Mouse (Mus musculus) mature B cell (primary cell): ENCODE results near the gene Cep164.
"Not testable (repeated sequence)": the region's sequence is repeated elsewhere in the genome, so short reads cannot be mapped to it uniquely, and the experiment has no call there.

Experiments
- in situ Hi-C: fragments of 300-500 bp; cut with MboI; formaldehyde crosslinking; loops from 2 replicates; pipeline ENCODE4 v1.14.3; 2019

The Cep164 gene

DNA sequence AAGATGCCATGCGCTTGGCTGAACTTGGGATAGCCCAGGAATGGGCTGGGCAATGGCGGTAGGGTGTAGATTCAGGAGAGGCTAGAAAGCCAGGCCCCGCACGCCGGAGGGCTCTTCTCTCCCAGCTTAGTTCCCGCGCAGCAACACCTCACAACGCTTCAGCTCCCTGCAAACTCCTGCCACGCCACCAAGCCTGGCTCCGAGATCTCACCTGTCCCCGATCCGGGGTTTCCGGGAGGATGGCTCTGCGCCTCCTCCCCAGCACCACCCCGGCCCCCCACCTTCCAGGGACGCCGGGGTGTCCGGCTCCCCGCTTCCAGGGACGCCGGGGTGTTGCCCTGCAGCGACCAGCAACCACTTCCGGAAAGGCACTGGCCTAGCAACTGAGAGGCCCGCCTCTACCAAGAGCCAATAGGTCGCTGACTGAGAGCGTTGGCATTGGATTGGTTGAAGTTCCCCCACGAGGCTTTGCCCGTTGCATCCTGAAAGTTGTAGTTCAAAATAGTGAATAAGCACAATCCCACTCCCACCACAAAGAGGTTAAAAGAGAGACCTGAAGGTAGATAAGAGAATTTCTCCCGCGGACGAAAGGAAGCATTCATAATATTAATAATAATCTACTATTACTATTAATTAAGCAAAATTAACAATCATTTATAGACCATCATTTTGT is at the start of gene Cep164:
Cep164 (minus strand) TSS at position 401 of the 673 bp plus-strand sequence.
- in situ Hi-C loops: no loop called here

DNA sequence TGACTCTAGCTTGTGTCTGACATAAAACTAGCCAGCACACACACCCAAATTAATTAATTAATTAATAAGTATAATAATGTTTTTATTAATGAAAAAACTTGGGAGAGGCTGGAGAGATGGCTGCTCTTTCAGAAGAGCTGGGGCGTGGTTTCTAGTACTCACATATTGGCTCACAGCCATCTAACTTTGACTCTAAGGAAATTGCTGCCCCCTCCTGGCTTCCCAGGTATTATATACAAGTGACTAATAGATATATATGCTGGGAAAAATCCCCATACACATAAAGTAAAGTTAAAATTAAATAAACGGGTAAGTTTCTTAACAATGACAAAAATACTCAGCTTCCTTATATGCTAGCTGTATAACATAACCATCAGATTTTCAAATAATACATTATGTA is 49.4 kb upstream of the Cep164 start:
- in situ Hi-C loops: no loop called here

DNA sequence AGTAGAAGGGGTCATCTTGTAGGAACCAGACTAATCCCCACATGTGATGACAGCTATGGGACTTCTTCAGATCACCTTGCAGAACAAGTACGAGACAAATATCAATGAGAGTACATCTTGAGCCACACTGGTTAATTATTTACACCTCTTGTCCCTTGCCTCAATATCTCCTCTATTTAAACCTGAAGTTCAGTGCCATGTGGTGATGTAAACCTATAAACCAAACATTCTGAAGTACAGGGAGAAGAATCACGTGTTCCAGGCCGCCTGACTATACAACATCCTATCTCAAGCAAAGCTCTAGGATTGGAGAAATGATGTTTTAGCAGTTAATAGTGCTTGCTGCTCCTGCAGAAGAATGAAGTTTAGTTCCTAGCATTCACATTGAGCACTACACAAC is 41.8 kb upstream of the Cep164 start:
- in situ Hi-C loops: no loop called here

DNA sequence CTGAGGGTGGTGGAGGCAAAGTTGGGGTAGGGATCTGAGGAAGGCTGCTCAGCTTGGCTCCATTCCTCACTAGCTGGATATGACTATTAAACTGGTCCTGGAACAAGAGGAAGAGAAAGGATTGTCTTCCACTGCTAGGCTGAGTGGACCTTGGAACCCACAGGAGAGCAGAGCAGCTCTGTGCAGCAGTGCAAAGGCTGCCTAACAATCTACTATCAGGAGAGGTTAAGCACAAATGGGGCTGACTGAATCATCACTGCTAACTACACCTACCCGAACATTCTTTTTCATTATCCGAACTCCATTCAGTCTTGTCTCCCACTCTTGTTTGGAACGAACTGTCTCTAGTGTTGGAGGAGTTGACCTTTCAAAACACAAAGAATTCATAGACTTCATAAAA is 40.7 kb upstream of the Cep164 start:
- in situ Hi-C loops: no loop called here

DNA sequence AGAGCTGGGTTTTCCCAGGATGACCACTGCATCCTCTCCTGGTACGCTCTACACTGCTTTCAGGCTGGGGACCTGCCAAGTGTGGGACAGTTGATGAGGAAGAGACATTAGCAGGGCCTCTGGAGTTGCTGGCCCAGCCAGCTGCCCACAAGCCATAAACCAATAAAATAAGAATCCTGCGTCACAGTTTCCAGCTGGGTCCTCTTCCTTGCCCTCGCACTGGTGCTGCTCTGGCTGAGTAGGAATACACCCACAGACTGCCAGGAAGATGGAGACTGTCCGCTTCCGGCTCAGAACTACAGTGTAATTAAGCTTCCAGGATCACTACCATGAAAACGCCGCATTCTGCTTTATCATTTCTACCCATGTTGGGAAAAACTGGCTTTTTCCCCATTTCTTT is 33.3 kb upstream of the Cep164 start:
- in situ Hi-C loops: no loop called here

DNA sequence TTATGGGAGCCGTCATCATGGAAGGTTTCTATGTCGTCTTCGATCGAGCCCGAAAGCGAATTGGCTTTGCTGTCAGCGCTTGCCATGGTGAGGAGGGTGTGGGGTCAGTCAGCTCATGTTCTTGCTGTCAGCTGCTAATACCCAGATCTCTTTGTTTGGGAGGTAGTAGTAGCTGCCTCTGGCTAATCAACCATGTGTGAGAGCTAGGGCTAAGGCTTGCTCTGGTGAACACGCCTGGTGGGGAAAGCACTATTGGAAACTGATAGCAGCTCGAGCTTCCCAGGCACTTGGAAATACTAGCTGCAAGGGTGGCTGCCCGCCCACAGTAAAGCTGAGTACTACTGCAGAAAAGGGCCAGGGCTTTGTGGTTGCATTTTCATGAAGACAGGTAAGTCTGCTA is 30.9 kb upstream of the Cep164 start:
- in situ Hi-C loops: no loop called here

DNA sequence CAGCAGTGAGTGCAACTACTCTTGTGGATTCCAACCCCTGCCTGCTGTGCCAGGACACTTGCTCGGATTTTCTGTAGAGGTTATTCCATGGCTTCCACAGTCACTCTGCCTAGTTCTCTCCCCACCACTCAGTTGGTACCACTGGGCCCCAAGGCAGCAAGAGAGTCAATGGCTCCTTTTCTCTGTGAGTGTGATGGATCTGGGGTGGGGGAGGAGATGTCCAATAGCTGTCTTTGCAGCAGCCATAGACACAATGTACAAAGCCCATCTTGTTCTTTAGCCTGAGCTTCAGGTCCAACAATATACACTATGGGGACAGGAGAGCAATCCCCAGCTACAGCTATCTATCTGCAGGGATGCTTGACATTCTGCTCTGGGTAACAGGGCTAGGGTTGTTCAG is 25.6 kb upstream of the Cep164 start:
- in situ Hi-C loops: no loop called here

DNA sequence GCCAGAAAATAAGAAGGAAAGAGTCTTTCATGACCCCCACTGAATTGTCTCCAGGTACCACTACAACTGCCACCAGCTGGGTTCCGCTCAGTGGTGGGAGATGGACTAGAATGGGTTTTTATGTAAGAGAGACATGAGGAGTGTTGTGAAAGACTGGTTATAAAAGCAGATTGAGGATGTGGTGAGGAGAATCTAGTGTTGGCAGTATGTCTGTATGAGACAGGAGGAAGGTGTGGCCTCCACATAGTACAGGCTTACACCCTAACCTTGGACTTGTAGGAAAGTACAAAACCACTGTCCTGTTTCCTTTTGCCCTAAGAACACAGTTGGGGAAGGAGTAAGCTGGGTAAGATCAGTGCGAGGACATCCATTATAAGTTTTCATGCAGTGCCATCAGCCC is 25.2 kb upstream of the Cep164 start:
- in situ Hi-C loops: no loop called here

DNA sequence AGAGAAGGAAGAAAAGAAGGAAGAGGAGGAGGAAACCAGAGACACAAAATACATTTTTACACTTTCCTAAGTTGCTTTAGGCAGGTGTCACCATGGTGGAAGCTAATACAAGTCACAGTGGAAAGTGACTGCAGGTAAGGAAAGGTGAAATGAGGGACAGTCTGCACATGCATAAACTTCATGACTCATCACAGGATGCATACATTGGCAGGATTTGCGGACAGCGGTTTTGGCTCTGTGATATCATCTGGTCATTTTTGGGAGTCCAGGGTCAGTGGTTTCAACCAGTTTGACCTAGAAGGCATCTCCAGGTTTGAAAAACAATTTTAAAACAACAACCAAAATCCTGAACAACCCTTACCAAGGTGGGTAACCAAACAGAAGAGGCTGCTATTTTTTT is 23.3 kb upstream of the Cep164 start:
- in situ Hi-C loops: no loop called here

DNA sequence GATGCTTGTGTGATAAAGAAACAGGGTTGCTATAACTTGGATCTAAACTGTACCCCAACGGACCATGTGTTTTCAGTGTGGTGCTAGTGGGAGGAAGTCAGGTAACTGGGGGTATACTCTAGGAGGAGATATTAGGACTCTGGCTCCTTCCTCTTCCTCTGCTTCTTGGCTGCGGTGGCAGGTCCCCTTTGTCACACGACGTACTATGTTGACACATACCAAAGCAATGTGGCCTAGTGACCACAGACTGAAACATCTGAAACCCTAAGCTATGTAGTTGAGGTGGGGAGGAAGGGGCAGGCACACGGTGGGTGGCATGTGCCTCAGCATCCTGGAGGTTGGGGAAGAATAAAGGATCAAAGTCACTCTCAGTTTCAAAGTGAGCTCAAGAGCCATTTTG is 22.8 kb upstream of the Cep164 start:
- in situ Hi-C loops: no loop called here

DNA sequence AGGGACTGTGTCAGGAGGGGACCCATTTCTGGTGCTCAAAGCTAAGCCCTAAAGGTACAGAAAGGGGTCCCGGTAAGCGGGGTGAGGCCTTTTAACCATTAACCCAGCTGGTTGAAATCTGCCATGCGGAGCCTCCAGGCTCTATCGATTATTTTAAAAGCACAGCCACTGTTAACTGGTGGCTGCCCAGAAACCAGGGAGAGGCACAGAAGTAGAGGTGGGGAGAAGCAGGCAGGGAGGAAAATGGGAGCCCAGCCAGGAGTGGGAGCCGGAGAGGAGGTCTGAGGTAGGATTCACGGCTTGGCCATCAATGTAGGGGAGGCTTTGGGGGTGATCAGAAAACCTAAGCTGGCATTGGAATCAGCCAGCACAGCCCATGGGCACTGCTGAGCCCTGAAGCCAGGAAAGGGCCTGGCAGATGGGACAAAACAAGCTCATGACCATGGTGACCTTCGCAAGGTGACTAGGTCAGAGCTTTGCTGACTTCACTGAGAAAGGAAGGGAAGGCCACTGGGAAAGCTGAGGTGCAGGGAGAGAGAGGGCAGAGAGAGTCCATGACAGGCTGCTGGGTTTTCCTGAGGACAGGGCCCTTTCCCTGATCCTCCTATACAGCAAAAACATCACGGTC is 22.2 kb upstream of the Cep164 start:
- in situ Hi-C loops: no loop called here

DNA sequence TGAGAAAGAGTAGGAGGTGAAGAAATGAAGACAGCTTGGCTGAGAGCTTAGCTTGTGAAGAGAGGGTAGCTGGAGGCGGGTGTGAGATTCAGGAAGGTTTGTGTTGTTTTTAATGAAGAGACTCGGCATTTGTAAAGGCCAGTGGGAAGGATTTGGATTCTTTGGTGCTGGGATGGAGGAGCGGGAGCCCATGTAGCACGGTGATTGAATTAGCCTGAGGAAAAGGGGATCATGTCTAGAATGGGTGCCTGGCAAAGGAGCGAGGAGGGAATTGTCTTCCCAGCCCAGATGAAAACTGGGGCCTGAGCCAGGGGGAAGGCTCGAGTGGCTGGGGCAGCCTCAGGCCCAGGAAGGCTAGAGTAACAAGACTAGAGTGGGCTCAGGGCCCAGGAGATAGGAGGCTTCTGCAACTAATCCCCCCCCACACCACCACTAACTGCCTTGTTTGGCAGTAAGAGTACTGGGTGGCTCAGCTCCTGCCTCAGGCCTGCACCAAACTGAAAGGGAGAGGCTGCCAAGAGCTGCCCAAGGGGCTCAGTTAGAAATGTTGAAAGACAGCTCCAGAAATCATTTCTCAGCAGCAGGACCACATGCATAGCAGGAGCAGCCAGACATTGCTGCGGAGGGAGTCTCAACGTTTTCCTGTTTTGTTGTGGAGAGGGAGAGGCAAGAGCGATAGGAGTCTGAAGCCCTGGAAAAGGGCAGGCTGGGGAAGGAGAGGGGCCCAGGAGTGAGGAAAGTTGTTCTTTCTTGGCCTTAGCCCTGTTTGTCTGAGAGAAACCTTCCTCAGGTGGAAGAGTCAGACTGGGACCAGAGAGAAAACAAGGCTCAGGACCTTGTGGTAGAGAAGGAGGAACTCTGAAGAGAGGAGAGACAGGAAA is 21.3 kb upstream of the Cep164 start:
- in situ Hi-C loops: no loop called here

DNA sequence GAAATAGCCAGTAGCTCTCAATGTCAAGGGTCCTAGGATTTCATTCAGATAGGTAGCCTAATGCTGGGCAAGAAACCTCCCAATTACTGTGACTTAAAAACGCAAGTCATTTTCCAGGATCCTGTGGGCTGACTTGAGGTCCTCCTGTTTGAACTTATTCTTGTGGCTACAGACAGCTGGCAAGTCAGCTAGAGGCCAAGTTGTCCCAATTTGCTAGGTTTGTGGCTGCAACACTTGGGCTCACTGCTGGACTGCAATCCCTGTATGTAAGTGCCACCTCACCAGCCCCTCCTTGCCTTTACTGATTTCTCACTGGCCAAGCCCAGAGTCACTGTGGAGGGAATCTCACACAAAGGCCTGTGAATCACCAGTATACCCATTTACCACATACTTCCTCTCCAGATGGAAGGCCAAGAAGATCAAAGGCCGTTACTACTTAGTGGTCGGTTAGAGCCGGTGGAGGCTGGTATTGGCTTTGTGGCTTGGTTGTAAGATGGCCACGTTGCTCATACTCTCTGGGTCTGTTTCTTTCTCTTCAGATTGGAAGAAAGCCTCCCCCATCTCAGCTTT is 18.5 kb upstream of the Cep164 start:
- in situ Hi-C loops: no loop called here

DNA sequence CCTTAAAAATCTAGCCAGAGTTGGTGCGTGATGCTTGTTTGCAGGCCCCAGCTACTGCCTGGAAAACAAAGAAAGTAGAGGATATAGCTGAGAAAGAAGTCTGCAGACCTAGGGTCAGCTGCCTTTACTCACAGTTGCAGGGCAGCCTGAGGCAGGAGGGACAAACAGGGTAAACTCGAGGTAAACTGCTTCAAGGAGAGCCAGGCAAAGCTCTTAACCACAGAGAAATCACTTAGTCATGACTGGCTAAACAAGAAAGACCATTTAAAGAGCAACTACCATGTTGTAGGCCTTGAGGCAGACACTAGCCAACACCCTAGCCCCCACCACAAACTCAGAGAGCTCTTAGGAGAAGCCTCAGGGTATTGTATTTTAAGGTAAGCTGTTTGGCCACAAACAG is 17.7 kb upstream of the Cep164 start:
- in situ Hi-C loops: not testable (repeated sequence)

DNA sequence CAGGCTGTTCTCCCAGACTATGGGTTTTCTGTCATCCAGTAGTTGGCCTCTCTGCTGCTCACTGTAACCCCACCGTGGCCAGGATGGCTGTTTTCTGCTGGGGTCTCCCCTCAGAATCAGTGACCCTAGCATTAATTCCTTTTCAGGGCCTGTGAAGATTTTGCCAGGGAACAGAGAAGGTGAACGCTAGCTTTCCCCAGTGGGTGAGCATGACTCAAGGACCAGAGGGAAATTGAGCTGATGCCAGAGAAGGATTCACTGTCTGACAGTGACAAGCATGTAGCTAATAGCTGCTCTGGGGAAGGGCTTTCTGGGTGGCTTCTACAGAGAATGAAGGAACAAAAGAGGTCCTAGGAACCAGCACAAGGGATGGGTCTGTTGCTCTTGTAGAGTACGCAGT is 17.1 kb upstream of the Cep164 start:
- in situ Hi-C loops: no loop called here

DNA sequence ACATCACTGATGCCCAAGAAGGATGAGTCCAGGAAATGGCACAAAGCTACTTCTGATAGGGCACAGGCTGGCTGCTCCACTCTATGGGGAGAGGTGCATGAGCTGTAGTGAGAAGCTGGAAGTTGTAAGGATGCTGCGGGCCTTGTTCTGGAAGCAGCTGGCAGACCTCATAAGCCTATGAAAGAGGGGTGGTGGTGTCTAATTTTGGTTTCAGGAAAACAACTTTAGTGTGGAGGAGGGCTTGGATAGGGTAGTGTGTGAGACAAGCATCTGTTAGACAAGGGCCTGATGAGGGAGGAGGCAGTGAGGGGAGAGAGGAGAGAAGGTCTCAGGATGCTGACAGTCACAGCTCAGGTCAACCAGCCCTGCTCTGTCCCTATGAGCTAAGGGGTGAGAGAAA is 15.3 kb upstream of the Cep164 start:
- in situ Hi-C loops: no loop called here

DNA sequence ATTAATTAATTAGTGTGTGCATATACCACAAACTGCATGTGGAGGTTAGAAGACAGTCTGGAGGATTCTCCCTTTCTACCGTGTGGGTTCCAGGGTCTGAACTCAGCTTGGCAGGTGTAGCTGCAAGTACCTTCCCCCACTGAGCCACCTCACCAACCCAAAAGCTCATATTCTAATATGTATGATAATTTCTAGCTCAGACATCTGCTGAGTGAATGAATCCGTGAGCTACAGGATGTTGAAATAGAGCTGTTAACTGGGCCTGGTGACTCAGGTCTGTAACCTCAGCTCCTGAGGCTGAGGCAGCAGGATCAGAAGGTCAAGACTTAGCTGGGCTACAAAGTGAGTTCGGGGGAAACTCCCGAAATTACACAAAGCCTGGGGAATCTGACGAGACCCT is 14.5 kb upstream of the Cep164 start:
- in situ Hi-C loops: no loop called here

DNA sequence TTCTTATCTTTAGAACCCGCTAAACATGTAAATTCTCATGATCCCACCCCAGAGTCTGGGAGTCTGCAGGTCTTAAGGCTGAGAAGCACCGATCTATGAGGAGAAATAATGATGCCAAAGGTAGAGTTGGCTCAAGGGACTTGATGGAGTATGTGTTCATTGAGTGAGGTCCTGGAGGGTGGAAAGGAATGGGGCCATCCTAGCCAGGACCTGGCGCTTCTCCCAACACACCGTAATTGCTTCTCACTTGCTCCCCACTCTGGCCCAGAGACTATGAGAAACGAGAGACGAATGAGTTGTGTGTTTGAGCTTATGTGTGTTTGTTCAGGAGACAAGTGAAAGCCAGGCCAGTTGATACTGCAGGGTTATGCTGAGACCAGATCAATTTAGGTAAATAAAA is 13.0 kb upstream of the Cep164 start:
- in situ Hi-C loops: no loop called here

DNA sequence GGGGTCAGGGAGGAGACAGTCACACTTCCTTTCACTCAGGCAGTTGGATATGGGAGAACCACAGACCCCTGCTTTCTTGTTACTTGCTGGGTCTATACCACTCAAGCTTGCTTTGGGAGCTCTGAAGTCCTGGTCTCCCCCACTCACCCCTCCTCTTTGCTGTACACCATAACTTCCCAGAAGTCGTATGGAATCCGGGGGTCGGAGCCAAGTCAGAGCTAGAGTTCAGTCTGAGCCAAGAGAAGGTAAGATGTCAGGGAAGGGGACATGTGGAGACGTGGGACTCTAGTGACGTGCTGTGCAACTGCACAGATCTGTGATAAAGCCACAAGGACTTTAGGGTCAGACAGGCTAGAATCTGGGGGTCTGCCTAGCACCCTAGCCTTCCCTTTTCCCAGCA is 11.8 kb upstream of the Cep164 start:
- in situ Hi-C loops: no loop called here

DNA sequence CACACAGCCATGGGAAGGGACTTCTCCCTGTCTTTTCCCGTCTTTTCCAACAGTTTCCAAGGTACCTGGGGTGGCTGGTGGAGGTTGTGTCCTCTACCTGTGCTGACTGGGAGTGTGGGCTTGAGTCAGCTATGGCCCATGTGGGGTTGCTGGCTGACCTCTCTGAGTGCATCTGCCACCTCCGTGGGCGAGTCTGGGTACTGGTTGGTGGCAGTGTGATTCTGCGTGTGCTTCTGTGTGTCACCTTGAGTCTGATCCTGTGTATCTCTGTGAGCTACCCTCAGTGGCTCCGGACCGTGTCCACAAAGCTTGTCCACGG is 11.4 kb upstream of the Cep164 start:
- in situ Hi-C loops: no loop called here

DNA sequence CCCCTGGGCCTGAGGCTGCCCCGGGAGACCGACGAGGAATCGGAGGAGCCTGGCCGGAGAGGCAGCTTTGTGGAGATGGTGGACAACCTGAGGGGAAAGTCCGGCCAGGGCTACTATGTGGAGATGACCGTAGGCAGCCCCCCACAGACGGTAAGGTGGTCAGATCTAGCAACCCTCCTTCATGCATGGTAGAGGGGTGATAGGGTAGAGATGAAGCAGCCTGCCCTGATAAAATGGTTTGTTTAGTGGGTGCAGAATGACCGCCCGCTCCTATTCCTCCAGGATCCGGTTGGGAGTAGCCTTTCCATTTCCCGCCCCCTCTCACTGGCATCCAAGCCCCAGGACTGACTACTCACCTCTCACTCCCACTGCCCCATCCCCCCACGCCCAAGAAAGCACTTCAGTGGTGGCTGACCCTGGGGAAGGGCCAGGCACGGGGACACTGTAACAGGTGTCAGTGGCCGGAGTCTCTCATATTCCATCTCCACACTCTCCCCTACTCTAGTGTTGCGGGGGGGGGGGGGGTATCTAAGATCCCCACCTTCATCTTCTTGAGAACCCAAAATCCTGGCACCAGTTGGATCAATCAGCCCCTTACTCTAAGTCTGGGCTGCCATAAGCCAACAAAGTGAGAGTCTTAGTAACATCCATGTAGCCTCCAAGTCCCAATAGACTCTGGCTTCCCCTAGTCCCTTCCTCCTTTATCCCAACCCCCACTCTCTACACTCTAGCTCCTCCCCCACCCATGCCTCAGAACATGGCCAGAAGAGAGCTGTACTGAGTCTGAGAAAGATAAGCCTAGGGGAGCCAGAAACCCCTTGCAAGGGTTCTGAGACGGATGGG is 10.9 kb upstream of the Cep164 start:
- in situ Hi-C loops: no loop called here
